Mouse (Mus musculus) lung, postnatal 0 days (tissue): ENCODE measurements around the gene Gal3st4.

ENCODE experiments used
- CTCF ChIP-seq: IDR thresholded peaks from 2 replicates; pipeline ENCODE4 v1.5.1; 2016; ENCODE audit warnings: antibody characterized with exemption, mild to moderate bottlenecking
- EP300 ChIP-seq: IDR thresholded peaks from 2 replicates; pipeline ENCODE4 v1.6.1; 2016; ENCODE audit warnings: antibody characterized with exemption, mild to moderate bottlenecking, control low read depth

- TF ChIP-seq CTCF, result no peak
- no peak for TF ChIP-seq EP300
Measured at GRCm38 (mm10) chr5:138267114-138267513, 5.5 kb downstream of the Gal3st4 start.
